Mouse (Mus musculus): Measurements from ENCODE around the gene Aqp2.

Aqp2 gene

GRCm38 (mm10) chr15:99618595-99618994 lies 39.7 kb downstream of the Aqp2 start:
- DNase-seq (ENCODE audit: low read depth, low spot score): no peak

DNA sequence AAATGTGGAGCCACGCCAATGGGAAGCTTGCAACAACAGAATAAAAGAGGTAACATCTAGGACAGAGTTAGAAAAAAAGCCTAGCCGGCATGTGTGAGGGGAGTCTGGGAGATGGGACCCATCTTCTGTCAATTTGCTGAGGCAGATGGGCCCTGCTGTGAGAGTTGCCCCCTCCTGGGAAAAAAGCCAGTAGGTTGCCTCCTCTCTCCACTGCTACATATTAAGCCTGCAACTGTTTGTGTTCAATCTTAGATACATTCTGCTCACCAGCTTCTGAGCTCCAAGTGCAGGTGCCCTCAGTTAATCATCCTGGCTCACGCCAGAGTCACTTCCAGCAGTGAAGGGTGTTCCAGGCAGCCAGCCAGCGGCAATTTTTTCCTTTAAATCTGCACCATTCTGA lies 41.0 kb downstream of the Aqp2 start:
- no peak for DNase-seq (ENCODE audit: low read depth, low spot score)

- no peak for DNase-seq (ENCODE audit: low read depth, low spot score)
Observed at GRCm38 (mm10) chr15:99622063-99622462, 43.2 kb downstream of the Aqp2 start.

- DNase-seq (ENCODE audit: low read depth, low spot score): peak; percentile 76
Observed at GRCm38 (mm10) chr15:99631618-99632017, 52.8 kb downstream of the Aqp2 start.

Measured in ZHBTc4 (cell line).